Mouse (Mus musculus) kidney, adult 2 months (tissue): ENCODE data around the gene Prpf8.

Source experiments
- CTCF ChIP-seq: fragments of 200-500 bp; conservative IDR thresholded peaks from 2 replicates; pipeline ENCODE4 v1.5.1; 2011; ENCODE audit warnings: low read depth, mild to moderate bottlenecking, control low read depth, low read length, moderate library complexity, mixed read lengths; ENCODE audit not compliant: insufficient read depth, insufficient read length
- POLR2A ChIP-seq: fragments of 200-500 bp; IDR thresholded peaks from one replicate; pipeline ENCODE4 v1.6.1; 2011; ENCODE audit warnings: low read depth, low read length, control low read depth

GRCm38 (mm10) chr11:75513336-75513735, 26.7 kb downstream of the Prpf8 start, which contains the start of gene Scarf1:
- TF ChIP-seq CTCF (no peak), POLR2A (no peak)
